Mouse (Mus musculus) layer of hippocampus, adult 9-10 months (tissue): ENCODE measurements around the gene Pex6.
A peak's percentile ranks its signal among the peaks of the same experiment; 100 is the strongest.

Experiments
- DNase-seq: peaks from one replicate; pipeline ENCODE4 v3.0.0; 2022; ENCODE audit warnings: low spot score

The Pex6 gene

GRCm38 (mm10) chr17:46701489-46701888 lies 9.8 kb upstream of the Pex6 start:
- DNase-seq: no peak

GRCm38 (mm10) chr17:46702100-46702499 lies 9.2 kb upstream of the Pex6 start:
- DNase-seq: no peak

- DNase-seq: no peak
Measured at GRCm38 (mm10) chr17:46702506-46702905, 8.8 kb upstream of the Pex6 start.

GRCm38 (mm10) chr17:46703971-46704886 lies 7.0 kb upstream of the Pex6 start:
- DNase-seq: no peak

- DNase-seq: peak; percentile 97
Measured at GRCm38 (mm10) chr17:46704887-46705835, 6.1 kb upstream of the Pex6 start, which contains the start of gene Ppp2r5d. Gene Ppp2r5d, minus strand, starts transcription at chr17:46705111.

- DNase-seq: no peak
Measured at GRCm38 (mm10) chr17:46706375-46707089, 4.7 kb upstream of the Pex6 start.

- DNase-seq: no peak
Measured at GRCm38 (mm10) chr17:46711612-46712271, 479 bp downstream of the Pex6 start.

GRCm38 (mm10) chr17:46712442-46712841 lies 1.2 kb downstream of the Pex6 start:
- DNase-seq: no peak

- DNase-seq: no peak
Measured at GRCm38 (mm10) chr17:46713849-46714248, 2.6 kb downstream of the Pex6 start.

GRCm38 (mm10) chr17:46714756-46715481 lies 3.7 kb downstream of the Pex6 start:
- DNase-seq: no peak

- no peak for DNase-seq
Measured at GRCm38 (mm10) chr17:46721077-46721476, 9.8 kb downstream of the Pex6 start.

- DNase-seq: no peak
Measured at GRCm38 (mm10) chr17:46724477-46725084, 13.3 kb downstream of the Pex6 start.

- no peak for DNase-seq
Measured at GRCm38 (mm10) chr17:46725273-46725672, 14.0 kb downstream of the Pex6 start.

- DNase-seq: no peak
Measured at GRCm38 (mm10) chr17:46725731-46726645, 14.7 kb downstream of the Pex6 start.

- no peak for DNase-seq
Measured at GRCm38 (mm10) chr17:46727271-46727670, 16.0 kb downstream of the Pex6 start.

GRCm38 (mm10) chr17:46728021-46728420 lies 16.8 kb downstream of the Pex6 start:
- no peak for DNase-seq

GRCm38 (mm10) chr17:46728496-46728895 lies 17.2 kb downstream of the Pex6 start:
- DNase-seq: no peak

GRCm38 (mm10) chr17:46728904-46729318 lies 17.6 kb downstream of the Pex6 start, which contains the start of gene Gnmt:
Gene Gnmt, minus strand, starts transcription at chr17:46729168.
- DNase-seq: no peak

GRCm38 (mm10) chr17:46734055-46734454 lies 22.8 kb downstream of the Pex6 start:
- DNase-seq: no peak
